Mouse (Mus musculus) spleen, postnatal 4 days (tissue): ENCODE measurements around the gene Olfr119.
"Not testable (repeated sequence)": the region's sequence is repeated elsewhere in the genome, so short reads cannot be mapped to it uniquely, and the experiment has no call there.

ENCODE experiments used
- DNase-seq, 2 experiments: peaks; one replicate each; pipeline ENCODE4 v3.0.0; 2022; ENCODE audit warnings: low spot score in 2 of 2

Gene Olfr119

DNA sequence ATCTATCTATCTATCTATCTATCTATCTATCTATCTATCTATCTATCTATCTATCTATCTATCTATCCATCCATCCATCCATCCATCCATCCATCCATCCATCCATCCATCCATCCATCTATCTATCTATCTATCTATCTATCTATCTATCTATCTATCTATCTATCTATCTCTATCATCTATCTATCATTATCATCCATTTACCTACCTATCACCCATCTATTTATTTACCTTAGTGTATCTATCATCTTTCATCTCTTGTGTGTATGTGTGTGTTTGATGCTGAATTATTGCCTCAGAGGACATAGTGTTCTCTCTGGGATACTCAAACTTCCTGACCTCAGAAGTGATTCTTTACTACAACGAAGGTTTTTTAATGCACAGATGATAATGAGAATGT is at the start of gene Olfr119:
Gene Olfr119, plus strand, starts transcription at position 301 of the 400 bp plus-strand sequence.
- not testable (repeated sequence) for DNase-seq

DNA sequence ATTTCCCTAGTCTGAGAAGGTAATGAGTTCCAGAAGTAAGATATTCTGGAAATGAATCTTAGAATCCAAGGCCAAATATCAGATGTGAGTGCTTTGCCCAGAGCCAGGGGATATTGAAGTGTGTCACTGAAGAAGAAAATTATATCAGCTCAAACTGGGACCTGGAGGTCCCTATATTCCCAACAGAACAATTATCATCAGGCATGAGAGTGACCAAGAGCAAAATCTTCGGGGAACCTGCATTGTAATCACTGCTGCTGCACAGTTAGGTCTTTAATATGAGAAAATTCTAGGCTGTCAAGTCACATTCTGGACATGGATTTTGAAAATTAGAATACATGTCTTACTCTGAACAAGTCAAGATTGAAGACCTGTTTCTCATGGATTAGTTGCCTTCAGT is 32.7 kb upstream of the Olfr119 start, which contains the start of gene Olfr117:
Gene Olfr117, minus strand, starts transcription at position 101 of the 400 bp plus-strand sequence.
- DNase-seq: no peak

DNA sequence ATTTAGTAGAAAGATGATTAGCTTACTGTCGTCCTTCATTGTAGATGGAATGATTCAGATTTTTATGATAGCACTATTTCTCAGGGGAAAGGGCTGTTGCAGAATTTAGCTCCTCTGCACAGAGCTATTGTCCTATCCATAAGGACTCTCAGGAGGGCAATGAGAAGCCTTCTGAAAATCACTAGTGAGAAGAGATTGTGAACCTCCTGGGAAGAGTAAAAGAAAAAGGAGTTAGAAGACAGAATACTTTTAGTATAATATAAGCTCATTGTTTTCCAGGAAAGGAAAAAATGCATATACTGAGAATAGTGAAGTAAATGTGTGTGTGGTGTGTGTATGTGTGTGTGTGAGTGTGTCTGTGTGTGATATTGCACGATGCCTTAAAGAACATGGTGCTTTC is 29.7 kb upstream of the Olfr119 start, which contains the start of gene Olfr118:
Gene Olfr118, plus strand, starts transcription at position 301 of the 400 bp plus-strand sequence.
- no peak for DNase-seq

GRCm38 (mm10) chr17:37721508-37721907 is 25.1 kb downstream of the Olfr119 start, which contains the start of gene Olfr120:
TSS of gene Olfr120 (plus strand) at chr17:37721808.
- no peak for DNase-seq

DNA sequence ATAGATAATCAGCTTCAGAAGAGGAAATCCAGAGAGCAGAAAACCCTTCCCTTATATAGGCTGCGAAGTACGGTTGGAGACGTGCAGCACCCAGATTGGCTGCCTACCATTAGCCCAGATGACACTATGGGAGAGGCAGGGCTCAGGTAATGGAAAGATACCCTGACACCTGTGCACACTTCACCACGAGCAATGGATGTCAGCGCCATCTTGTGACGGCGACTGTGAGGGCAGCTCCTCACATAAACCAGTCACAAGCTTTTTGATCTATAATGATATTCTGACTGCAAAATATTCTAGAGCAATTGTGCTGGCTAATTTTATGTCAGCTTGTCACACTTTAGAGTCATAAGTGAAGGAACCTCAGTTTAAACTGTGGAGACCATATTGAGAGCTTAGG is 41.7 kb downstream of the Olfr119 start:
- DNase-seq: no peak
